Mouse (Mus musculus) megakaryocyte, embryonic 14.5 days (primary cell): ENCODE results near the gene Gm11444.

ENCODE experiments used
- FLI1 ChIP-seq: IDR thresholded peaks from 2 replicates; pipeline ENCODE4 v1.6.1; 2012; ENCODE audit warnings: low read length, inconsistent platforms, mixed read lengths
- GATA1 ChIP-seq: IDR thresholded peaks from 3 replicates; pipeline ENCODE4 v1.6.1; 2012; ENCODE audit warnings: mixed read lengths, low read length, inconsistent platforms, borderline replicate concordance

DNA sequence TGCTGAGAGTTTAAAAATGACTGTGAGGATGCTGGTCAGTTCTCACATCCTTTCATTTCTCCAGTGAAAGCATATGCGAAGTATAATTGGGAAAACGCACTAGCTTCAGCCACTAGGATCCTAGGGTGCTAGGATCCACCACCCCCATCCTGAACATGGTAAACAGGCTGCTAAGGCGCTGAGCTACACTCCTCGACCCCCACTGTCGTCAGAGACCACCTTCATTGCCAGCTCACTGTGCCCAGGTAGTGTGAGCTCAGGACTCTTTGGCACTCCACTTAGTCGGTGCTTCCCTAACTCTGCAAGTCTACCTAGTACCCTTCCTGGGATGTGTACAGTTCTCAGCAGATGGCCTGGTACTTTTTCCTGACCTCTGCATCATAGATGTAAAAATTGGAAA lies 42.6 kb upstream of the Gm11444 start:
- TF ChIP-seq GATA1 (no peak), FLI1 (no peak)
